Mouse (Mus musculus): ENCODE measurements at regions not wholly inside any gene's neighbourhood (a gene's known extent, or its start where the extent isn't known, plus 50 kb on each side); places are given as distances from the start of the nearest gene placed in this dataset.
"Not testable (repeated sequence)": the region's sequence is repeated elsewhere in the genome, so short reads cannot be mapped to it uniquely, and the experiment has no call there.

DNA sequence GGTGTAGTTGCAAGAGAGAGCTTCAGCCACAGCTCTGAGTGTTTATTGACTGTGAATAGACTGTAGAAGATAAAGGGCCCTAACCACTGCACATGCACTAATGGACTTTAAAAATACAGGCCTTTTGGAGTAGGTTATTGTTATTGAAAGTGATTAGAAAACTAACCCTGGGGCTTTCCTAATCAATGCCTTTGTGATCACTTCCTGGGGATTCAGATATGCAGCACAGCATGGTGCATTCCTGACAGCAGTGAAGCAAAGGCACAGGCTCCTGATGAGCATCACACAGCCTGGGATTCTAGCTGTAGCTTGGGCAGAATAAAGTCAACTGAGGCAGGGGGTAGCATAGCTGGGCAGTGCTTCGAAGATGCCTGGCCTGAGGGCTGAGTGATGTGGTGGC is 87.3 kb downstream of the Gm11077 start:
- DNase-seq (ENCODE audit: low read depth): no peak

DNA sequence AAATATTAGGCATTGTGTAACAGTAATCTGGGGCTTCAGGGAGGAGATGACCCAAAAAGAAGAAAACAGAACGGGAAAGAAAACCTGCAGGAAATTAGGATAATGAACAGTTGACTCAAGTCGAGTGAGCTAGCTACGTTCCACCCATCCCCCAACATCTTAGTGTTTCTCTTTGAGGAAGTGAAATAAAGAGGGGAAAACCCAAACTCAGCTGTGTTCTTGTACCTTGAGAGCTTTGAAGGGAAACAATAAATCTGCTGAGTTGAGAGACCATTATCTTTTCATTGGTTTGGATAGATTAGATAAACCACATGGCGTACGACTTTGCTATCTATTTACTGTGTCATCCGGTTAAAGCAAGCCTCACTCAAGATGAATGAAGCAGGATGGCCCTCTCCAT is 87.7 kb downstream of the Gm11077 start:
- no peak for DNase-seq (ENCODE audit: low read depth)

DNA sequence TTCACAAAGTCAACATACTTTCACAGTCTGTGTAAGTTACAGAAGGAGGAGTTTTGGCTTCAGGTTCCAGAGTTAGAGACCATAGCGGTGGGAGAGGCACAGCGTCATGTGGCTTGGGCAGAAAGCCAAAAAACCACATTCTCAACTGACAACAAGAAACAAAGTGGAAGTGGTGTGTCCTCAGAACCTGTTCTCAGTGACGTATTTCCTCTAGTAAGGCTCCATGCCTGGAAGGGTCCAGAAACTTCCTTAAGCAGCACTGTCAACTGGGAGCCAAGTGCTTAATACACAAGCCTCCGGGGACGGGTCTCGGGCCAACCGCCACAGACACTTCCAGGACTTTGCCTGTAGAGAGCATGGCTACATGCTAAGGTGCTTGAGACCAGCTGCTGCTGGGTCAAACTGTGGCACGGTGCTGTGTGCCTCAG is 90.4 kb downstream of the Gm11077 start:
- DNase-seq (ENCODE audit: low read depth): peak; percentile 58

DNA sequence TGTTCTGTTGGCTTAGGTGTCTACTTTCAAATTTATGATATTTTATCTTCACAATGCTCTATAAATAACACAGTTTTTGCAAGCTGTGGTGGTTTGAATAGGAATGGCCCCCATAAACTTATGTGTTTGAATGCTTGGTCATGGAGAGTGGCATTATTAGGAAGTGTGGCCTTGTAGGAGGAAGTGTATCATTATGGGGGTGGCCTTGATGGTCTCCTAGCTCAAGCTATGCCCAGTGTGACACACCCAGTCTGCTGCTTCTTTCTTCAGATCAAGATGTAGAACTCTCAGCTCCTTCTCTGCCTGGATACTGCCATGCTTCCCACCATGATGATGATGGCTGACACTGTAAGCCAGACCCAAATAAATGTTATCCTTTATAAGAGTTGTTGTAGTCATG is 97.4 kb downstream of the Gm11077 start:
- DNase-seq (ENCODE audit: low read depth): no peak

DNA sequence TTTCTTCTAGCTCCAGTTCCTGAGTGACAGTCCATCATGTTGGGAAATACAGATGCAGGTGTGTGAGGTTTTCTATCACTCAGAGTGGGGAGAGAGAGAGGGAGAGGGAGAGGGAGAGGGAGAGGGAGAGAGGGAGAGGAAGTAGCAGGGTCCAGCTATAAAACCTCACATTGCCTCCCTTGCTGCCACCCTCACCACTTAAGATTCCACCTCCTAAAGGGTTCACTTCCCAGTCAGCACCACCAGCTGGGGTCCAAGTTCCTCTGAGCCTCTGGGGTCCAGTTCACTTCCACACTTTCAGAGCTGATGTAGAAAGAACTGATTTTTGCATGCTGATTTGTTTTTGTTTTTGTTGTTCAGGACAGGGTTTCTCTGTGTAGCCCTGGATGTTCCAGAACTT is 98.6 kb downstream of the Gm11077 start:
- no peak for DNase-seq (ENCODE audit: low read depth)

DNA sequence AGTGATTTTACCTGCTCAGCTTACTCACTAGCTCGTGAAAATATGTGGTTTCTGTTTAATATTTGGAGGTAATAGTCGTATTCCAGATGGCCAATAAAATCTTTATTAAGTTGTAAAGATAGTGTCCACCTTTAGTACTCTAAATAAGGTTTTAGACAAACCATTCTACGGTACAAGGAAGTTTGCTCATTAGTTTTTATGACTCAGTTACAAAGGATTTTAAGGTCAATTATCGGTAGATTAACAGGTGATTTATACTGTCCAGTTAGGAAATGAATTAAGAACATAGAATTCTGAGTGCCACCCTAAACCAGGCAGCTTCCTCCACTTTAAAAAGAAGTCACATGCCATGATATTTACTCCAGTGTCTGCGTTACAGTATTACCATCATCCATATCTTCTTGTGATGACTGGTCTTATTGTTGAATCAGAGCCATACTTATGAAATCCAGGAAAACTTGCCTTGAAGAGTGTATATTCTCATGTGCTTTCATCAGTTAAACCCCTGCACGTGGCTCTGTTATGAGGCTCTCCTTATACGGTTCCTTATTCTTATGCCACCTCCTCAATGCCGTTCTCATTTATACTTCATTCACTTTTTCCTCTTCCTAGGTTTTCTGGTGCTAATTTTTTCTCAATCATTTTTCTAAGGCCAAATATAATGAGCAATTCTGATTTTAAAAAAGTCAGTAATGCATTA is 114.4 kb downstream of the Gm11077 start:
- DNase-seq (ENCODE audit: low read depth): no peak

DNA sequence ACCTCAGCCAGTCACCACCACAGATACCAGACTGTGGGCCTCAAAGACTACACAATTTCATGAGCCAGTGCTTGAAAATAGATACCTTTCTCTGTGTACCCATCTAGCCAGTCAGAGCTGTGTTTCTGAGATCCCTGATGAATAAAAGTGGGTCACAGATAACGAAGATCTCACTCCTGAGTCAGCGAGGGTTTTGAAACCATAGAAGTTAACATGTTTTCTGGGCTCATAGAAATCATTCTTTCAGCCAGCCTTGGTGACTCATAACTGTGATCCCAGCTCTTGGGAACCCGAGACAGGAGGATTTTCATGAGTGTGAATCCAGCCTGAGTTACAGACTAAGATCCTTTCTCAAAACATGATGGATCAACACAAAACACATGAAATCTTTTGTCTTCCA is 118.1 kb downstream of the Gm11077 start:
- DNase-seq (ENCODE audit: low read depth): no peak

DNA sequence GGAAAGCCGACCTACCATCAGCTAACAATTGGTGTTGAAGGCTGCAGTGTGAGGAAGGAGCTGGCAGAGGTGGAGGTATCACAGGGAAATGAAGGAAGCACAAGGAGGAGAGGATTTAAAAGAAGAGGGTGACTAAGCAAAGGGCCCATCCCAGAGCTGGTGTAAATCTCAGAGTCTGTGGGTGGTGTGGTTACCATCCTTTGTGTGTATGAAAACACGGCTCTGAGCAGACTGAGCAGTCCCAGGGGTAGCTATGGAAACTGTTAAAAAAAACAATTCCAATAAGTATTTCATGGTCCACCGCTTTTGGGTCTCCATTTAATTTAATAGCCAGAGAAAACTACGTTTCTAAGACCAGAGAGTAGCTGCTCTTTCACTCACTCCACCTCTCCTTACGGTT is 123.3 kb downstream of the Gm11077 start:
- DNase-seq (ENCODE audit: low read depth): no peak

DNA sequence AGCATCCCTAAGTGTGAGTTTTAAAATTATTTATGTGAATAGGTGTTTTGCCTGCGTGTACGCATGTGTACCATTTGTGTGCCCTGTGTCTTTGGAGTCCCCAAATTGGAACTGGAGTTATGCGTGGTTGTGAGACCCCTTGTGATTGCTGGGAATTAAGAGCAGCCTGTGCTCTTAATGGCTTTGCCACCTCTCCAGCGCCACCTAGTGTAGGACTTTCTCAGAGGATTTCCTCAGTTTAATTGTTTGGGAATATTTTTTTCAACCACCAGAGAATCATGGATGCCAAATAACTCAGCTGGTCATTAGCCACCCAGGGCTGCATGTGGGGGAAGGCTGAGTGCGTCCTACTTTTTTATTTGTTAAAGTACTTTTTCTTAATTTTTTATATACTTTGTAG is 124.4 kb downstream of the Gm11077 start:
- peak; percentile 57 for DNase-seq (ENCODE audit: low read depth)

DNA sequence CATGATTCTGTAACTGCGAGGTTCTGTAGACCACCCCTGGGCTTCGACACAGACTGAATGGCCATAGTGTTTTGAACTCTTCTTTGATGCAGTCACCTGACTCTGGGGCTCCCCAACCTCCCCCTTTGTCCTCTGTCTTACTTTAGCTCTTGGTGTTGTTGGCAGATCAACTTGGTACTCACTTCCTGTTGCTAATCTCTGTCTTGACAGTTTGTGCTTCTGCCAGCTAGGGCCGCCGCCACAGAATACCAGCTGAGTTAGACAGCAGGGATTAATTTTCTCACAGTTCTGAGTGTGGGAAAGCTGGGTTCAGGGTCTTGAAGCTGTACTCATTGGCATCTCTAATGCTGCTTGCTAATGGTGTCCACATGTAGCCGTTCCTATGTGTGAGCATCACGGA is 125.6 kb downstream of the Gm11077 start:
- no peak for DNase-seq (ENCODE audit: low read depth)

DNA sequence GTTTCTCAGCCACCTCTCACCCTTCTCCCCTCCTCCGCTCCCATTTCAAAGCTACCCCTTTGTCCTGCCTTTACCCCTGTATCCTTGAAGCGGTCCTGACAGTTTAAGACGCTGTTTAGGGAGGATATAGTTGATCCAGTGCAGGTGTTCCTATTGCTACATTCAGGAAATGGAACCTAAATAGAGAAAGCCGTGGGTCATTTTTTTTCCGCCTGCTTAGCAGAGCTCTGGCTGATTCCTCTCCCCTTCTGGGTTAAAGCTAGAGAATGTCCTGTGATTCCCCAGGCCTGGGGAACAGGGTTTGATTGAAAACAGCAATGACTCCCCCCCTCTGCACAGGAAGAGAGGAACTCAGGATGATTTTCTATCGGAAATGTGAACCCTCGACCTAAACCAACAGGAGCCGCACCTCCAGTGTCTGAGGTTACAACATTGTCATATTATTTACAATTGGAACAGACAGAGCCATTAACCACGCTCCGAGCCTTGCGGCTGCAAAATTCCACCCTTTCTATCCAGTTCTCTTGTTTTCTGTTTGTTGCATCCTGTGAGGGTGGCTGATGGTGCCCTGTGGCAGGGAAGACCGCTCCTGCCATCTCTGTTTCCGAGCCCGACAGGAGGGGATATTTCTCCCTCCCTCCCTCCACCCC is 127.5 kb downstream of the Gm11077 start:
- DNase-seq (ENCODE audit: low read depth): no peak

DNA sequence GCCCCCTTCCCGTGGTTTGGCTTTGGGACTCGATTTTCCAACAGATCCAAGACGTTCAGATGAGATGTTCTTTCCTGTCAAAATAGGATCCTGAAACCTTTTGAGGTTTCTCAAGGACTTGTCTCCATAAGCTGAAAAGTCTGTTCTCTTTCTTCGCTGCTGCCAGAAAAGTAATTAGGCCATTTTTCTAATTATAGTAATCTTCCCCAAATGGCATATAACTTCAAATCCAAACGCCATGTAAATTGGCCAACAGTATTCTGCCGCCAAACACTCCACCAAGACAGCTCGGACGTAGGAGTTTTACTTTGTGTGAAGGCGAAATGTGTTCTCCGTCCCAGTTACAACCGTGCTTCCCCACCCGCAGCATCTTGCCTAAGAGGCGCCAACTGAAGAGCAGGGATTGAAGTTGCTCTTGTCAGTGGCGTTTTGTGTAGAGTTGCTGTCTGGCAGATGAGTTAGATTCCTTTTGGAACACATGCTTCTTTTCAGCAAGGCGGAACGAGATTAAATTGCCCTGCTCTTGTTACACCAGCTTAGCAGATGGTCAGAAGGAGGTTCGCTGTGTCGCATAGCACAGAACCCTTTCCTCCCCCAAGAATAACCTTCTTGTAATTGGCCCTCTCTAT is 128.1 kb downstream of the Gm11077 start:
- no peak for DNase-seq (ENCODE audit: low read depth)

DNA sequence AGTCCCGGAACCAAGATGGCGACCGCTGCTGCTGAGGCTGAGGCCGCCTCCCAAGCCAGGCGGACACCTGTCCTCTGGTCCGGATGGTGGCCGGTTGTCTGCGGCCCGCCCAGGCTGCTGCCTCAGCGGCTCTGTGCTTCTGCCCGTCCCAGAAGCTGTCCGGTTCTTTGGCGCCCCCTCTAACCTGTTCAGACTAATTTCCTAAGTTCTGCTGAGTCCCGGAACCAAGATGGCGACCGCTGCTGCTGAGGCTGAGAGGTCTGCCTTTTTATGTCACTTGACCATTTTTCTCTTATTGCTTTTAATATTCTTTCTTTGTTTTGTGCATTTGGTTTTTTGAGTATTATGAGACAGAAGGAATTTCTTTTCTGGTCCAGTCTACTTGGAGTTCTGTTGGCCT is 140.4 kb downstream of the Gm11077 start:
- not testable (repeated sequence) for DNase-seq (ENCODE audit: low read depth)

DNA sequence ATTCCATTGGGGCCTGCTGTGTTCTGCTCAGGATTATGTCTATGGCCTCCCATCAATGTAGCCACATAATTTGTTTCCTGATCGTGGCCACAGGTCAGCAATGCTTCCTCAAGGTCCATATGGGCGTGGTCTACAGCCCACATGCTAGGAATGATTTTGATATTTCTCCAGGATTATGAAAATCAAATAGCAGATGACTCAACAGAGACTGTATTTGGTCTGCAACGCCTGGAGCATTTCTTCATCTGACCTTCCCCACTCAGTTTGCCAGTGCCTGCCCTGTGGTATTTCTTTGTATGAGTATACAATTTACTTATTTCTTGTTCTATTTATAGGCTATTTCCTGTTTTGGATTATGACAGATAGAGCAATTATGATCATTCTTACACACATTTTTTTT is 145.7 kb downstream of the Gm11077 start:
- no peak for DNase-seq (ENCODE audit: low read depth)

DNA sequence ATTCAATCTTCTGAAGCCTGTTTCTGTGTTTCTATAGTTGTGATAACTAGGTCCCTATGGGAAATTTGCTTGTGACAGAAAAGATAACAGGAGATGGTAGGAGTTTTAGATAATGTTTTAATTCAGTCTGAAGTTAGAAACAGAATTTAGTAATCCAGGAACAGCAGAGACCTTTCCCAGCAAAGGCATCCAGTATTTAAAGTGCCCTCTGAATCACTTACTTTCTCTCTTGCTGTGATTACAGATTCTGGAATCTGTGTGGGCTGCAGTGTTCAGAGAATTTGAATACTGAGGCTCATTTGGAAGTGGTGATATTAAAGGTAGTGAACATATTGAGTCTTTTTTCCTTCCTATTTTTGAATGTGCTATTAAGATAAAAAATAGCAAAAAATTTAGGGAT is 154.6 kb downstream of the Gm11077 start:
- DNase-seq (ENCODE audit: low read depth): no peak

DNA sequence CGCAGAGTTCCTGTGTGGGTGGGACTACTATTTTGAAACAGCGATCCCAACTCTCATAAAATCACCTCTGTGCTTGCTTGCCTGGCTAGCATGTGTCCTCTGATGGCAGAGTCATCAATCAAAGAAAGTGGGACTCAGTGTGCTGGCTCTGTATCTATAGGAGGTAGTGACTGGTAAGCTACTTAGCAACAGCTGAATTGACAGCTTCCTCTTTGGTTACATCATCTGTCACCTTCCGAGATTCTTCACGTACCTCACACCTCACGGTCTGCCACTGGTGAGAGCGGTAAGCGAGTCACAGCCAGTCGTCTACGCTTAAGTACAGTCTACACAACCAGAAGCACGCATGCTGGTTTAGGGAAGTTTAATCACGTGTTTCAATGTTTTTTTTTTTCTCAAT is 159.5 kb downstream of the Gm11077 start:
- DNase-seq (ENCODE audit: low read depth): no peak

DNA sequence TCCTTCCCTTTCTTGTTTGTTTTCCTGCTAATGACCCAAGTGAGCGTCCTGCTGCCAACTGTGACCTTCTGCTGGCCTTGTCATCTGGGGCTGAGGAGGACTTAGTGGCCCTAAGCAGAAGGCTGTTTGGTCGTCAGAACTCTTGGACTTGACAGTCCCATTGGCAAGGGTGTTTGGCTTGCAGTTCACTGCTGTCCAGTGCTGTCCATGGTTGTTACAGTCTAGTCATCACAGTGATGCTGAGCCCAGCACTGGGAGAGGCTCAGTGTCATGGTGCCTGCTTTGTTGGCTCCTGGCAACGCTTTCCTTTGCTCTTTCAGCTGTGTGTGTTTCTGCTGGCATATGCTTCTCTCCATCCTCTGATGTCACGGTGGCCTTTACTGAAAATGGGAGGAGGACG is 161.0 kb downstream of the Gm11077 start:
- no peak for DNase-seq (ENCODE audit: low read depth)

DNA sequence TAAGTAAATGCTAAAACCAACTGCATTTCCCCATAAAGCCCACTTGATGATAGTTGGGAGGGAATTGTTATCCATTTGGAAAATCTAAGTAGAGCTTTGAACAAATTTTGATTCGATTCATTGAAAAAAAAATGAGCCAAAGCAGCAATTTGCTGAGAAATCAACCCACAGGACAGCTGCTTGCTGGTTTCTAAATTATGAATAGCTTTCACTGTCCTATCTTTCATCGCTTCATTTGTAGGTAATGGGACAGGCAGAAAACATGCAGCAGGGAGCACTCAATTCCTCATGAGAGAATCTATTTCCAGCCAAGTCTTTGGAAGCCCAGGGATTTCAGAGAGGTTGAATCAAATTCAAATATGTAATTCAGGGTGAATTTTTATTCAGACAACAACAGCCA is 161.5 kb downstream of the Gm11077 start:
- DNase-seq (ENCODE audit: low read depth): no peak

DNA sequence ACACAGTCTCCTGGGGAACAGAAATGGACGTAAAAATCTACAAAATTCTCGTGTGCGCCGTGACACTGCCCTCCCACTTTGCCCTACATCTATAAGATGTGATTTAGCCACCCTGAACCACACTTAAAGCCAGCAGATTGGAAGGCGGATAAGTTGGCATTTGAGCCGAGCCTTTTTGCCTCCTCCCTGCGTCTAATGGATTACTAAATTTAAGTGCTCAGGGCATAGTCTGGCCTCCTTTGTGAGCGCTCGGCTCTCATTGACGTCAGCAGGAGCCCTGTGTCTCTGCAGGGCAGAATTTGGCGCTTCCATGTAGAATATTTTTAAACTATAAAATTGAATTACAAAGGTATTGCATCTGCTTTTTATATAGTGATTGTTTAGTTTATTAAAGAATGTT is 165.4 kb downstream of the Gm11077 start:
- no peak for DNase-seq (ENCODE audit: low read depth)

DNA sequence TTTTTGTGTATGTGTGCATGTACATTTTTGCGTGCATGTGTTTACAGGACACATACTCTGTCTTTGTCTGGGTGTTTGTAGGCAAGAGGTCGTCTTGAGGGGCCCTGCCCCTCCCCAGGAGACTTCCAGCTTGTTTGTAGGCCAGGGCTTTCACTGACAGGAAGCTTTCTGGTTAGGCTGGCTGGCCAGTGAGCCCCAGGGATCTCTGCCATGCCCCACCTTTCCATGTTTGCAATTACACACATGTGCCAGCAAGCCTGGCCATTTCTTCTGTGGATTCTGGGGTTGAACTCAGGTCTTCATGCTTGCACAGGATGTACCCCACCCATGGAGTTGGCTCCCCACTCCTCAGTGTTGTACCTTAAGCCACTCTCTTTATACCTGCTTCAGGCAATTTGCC is 166.4 kb downstream of the Gm11077 start:
- DNase-seq (ENCODE audit: low read depth): no peak

DNA sequence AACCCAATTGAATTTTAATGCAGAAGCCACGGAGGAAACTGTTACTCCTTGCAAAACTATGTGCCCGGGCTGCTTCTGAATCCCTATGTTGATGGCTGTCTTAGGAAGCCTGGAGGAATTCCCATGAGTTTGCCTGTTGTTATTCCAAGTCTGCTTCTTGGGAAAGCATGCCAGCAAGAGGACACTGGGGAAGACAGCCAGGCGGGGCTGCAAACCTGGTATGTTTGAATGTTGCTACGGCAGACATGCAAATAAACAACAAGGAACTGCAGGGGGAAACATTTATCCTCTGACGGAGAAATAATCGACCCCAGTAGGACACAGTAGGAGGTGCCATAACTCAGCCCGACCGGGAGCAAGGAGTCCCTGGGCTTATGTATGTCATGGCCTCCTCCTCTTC is 168.0 kb downstream of the Gm11077 start:
- no peak for DNase-seq (ENCODE audit: low read depth)

DNA sequence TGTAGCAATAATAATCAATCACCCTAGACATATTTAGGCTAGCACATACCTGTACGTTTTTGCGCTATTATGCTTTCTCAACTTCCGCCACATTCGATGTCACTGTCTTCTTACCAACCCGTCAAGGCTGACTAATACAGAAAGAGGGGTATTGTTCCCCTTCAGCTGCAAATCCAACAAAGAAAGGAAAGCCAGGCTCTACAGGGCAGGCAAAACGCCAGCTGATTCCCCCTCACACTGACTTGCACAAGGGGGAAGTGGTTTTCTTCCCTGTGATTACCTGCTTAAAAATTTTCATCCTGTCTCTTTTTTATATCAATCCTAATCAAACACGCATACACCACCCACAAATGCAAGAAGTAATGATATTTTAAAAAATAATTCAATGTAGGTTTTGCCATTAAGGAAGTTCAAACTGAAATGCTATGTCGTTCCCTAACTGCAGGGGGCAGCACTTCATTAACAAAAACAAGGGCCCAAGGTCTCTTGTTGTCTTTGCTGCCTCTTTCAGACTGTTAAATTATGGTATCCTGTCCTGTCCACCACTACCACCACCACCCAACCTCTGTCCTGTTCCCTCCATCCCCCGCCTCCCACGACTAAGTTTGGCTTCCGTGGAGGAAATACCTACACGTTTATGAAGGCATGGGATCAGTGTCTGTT is 195.4 kb downstream of the Gm11077 start:
- DNase-seq (ENCODE audit: low read depth): peak; percentile 52

DNA sequence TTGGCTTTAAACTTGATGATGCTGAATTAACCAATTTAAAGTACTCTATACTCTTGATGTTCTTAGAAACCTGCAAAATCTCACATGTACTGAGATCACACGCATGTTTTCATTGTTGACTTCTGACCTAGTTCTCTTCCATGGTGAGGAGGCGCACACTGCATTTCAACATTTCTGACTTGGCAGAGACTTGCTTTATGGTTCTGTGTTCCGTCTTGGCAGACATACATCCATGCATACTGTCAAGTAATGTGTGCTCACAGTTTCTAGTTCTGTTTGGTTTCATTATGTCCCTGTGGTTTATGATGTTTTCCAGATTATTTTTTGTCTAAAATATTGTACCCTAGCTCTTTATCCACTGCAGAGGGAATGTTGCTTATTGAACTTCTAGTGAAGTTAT is 198.5 kb downstream of the Gm11077 start:
- DNase-seq (ENCODE audit: low read depth): no peak
